Mouse (Mus musculus): ENCODE measurements around the gene Tmem170b. TPM values are rescaled to one million over a fixed set of nuclear protein-coding genes. Genes with fewer than 3 reads are reported as not detected.

Gene Tmem170b
- 4.3 and 17.8 TPM in 2 replicates for polyA plus RNA-seq (2012; ENCODE audit: low replicate concordance)

DNA sequence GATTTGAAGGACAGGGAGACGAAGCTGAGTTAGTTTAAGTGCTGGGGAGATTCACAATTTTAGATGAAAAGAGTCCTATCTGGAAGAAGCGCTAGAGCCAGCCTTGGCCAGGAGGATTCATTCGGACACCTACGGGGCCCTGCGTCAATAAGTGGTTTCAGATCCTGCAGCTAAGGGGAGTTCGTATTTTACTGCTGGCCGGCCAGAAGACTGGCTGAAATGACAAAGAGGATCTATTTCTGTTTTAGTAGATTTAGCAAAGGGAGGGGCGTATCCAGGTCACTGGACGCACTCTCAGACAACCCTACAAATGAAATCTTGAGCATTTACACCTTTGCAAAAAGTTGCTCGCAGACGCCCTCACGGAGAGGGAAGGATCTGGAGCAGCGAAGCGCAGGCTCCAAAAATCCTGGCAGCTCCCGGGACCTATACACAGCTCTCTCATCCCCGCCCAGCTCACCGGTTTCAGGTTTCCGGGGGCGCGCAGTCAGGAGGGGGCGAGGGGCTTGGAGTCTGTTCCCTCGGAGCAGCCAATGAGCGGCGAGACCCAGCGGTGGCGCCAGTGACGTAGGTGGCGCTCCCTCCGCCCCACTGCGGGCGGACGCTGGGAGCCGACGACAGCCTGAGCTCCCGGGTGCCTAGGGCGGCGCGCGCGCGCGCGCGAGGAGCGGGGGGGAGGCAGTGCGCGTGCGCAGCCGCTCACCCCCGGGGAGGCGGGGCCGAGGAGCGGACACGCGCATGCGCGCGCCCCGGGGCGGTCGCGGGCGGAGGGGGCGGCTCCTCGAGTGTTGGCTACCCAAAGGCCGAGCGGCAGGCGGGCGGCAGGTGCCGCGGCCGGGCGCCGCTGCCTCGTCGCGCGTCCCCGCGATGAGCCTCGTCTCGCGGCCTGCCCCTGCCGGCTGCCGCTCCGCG is at the start of gene Tmem170b:
Gene Tmem170b (plus strand): TSS at position 809 of the 912 bp plus-strand sequence.

Other genes starting within 250 kb of the Tmem170b start
- gene Nedd9, start 118.5 kb upstream of the Tmem170b start, polyA plus RNA-seq (2012; ENCODE audit: low replicate concordance), result 9.0 and 42.1 TPM in 2 replicates
- 0.64 TPM in 1 of 2 replicates, not detected in the other for gene Adtrp, start 241.8 kb downstream of the Tmem170b start, polyA plus RNA-seq (2012; ENCODE audit: low replicate concordance)